Comparison of ENCODE assay signal across 16 mouse cellular contexts in genomic region chr14:31165458-31165857, GRCm38 (mm10). TPM values are rescaled to one million over a fixed set of nuclear protein-coding genes. Genes with fewer than 3 reads are reported as not detected.
DNase-seq lines count a peak whose midpoint lies in the region; ATAC-seq and TF ChIP-seq lines count a peak whose summit lies in the region.
"Had no signal": no experiment of that assay in that cellular context is flagged by ENCODE, and none has a peak within 500 bp of the region (broad histone marks: within the 10 kb centered on the region; RNA-seq: fewer than 3 reads in every experiment).

No protein-coding gene starts in this region.

- peak overlapping the region; percentile 61 for H3K4me2 ChIP-seq in heart, embryonic 13.5 days
- no peak overlapping the region for H3K4me2 ChIP-seq in kidney, embryonic 16.5 days (replicated peaks; ENCODE audit: low read depth, low read length)
- no peak overlapping the region for H3K4me2 ChIP-seq in stomach, embryonic 16.5 days (ENCODE audit: low read depth, low read length)
- H3K4me2 ChIP-seq in stomach, postnatal 0 days (replicated peaks; ENCODE audit: low read depth), result no peak overlapping the region
- H3K4me2 ChIP-seq: hindbrain, embryonic 13.5 days; intestine, embryonic 15.5 days; midbrain, embryonic 11.5 days had no signal

- H3K9me3 ChIP-seq in heart, embryonic 13.5 days, result no peaks in the 10 kb centered on the region
- H3K9me3 ChIP-seq in kidney, embryonic 16.5 days (ENCODE audit: low read length), result no peaks in the 10 kb centered on the region
- H3K9me3 ChIP-seq in stomach, embryonic 16.5 days (replicated peaks; ENCODE audit: control insufficient read depth, low read length), result no peaks in the 10 kb centered on the region
- H3K9me3 ChIP-seq in stomach, postnatal 0 days (ENCODE audit: control insufficient read depth, low read length), result no peaks in the 10 kb centered on the region
- H3K9me3 ChIP-seq: hindbrain, embryonic 13.5 days; intestine, embryonic 15.5 days had no signal

- no peak for TF ChIP-seq CTCF in stomach, postnatal 0 days (IDR thresholded peaks at IDR 0.05; ENCODE audit: low read depth)

- H3K4me3 ChIP-seq in heart, embryonic 13.5 days, result no peak overlapping the region
- H3K4me3 ChIP-seq in kidney, embryonic 16.5 days (ENCODE audit: low read length), result no peak overlapping the region
- H3K4me3 ChIP-seq in stomach, embryonic 16.5 days (replicated peaks; ENCODE audit: low read length), result no peak overlapping the region
- no peak overlapping the region for H3K4me3 ChIP-seq in stomach, postnatal 0 days (ENCODE audit: low read depth, low read length)
- H3K4me3 ChIP-seq: hindbrain, embryonic 13.5 days; intestine, embryonic 15.5 days; layer of hippocampus, adult 2 months had no signal

- ATAC-seq in heart, embryonic 13.5 days (ENCODE audit: extremely low read depth, insufficient number of reproducible peaks, low FRiP score, low TSS enrichment), result no peak
- peak; percentile 53 for ATAC-seq in kidney, embryonic 16.5 days (ENCODE audit: low FRiP score, low TSS enrichment)
- ATAC-seq in stomach, embryonic 16.5 days (ENCODE audit: insufficient read depth, low FRiP score), result no peak
- ATAC-seq in stomach, postnatal 0 days (ENCODE audit: low FRiP score, low TSS enrichment), result no peak
- ATAC-seq: forebrain, embryonic 14.5 days; intestine, embryonic 15.5 days had no signal

- peaks cover 57% of the 10 kb centered on the region for H3K4me1 ChIP-seq in heart, embryonic 13.5 days
- peaks cover 21% of the 10 kb centered on the region for H3K4me1 ChIP-seq in kidney, embryonic 16.5 days (ENCODE audit: insufficient read depth, low read length)
- H3K4me1 ChIP-seq in stomach, embryonic 16.5 days (ENCODE audit: control insufficient read depth, insufficient read depth, low read length), result 0 out of 2 replicates have a peak, but pooled peaks cover 8% of the 10 kb centered on the region
- H3K4me1 ChIP-seq in stomach, postnatal 0 days (replicated peaks; ENCODE audit: control insufficient read depth, insufficient read depth), result no peaks in the 10 kb centered on the region

- 0 out of 2 replicates have a peak, but pooled peaks cover 4% of the 10 kb centered on the region for H3K27me3 ChIP-seq in heart, embryonic 13.5 days (replicated peaks)
- no peaks in the 10 kb centered on the region for H3K27me3 ChIP-seq in kidney, embryonic 16.5 days (ENCODE audit: insufficient read depth, low read length)
- no peaks in the 10 kb centered on the region for H3K27me3 ChIP-seq in stomach, embryonic 16.5 days (ENCODE audit: control insufficient read depth, insufficient read depth, low read length)
- no peaks in the 10 kb centered on the region for H3K27me3 ChIP-seq in stomach, postnatal 0 days (ENCODE audit: control insufficient read depth, insufficient read depth, low read length)
- H3K27me3 ChIP-seq: hindbrain, embryonic 13.5 days; intestine, embryonic 15.5 days had no signal

- 0 out of 2 replicates have a peak overlapping the region, but pooled peaks have one; percentile 37 for H3K9ac ChIP-seq in heart, embryonic 13.5 days
- no peak overlapping the region for H3K9ac ChIP-seq in kidney, embryonic 16.5 days (replicated peaks; ENCODE audit: low read length)
- H3K9ac ChIP-seq in stomach, embryonic 16.5 days (ENCODE audit: low read length), result peak overlapping the region; percentile 31; the same call in 1 of the 2 replicates
- no peak overlapping the region for H3K9ac ChIP-seq in stomach, postnatal 0 days (ENCODE audit: low read length)
- H3K9ac ChIP-seq: hindbrain, embryonic 13.5 days; intestine, embryonic 15.5 days had no signal

- TF ChIP-seq EP300 in stomach, postnatal 0 days (optimal IDR thresholded peaks at IDR 0.05), result no peak

- no peak for DNase-seq in heart, adult 18-20 months
- DNase-seq in kidney, postnatal 14 days, result no peak
- DNase-seq in stomach, postnatal 0 days (ENCODE audit: low spot score), result no peak
- no peak for DNase-seq in layer of hippocampus, postnatal 25 days (ENCODE audit: extremely low spot score in 1 of 2, low spot score in 1 of 2)
- DNase-seq: embryo, embryonic 11 days; left cerebral cortex, postnatal 4 days; lung, postnatal 36 days; thymus, postnatal 25 days had no signal

- 53% methylated on average over 7 of the region's 7 CpGs for WGBS in heart, embryonic 13.5 days
- 35% methylated on average over 7 of the region's 7 CpGs for WGBS in kidney, embryonic 16.5 days
- 65% methylated on average over 7 of the region's 7 CpGs for WGBS in stomach, embryonic 16.5 days
- WGBS in stomach, postnatal 0 days, result 58% methylated on average over 7 of the region's 7 CpGs

- H3K36me3 ChIP-seq in heart, embryonic 13.5 days, result peaks cover 15% of the 10 kb centered on the region
- peaks cover 7% of the 10 kb centered on the region for H3K36me3 ChIP-seq in kidney, embryonic 16.5 days (ENCODE audit: insufficient read depth, low read length)
- peaks cover 4% of the 10 kb centered on the region; the same call in 1 of the 2 replicates for H3K36me3 ChIP-seq in stomach, embryonic 16.5 days (ENCODE audit: control insufficient read depth, insufficient read depth, low read length)
- H3K36me3 ChIP-seq in stomach, postnatal 0 days (ENCODE audit: control insufficient read depth, insufficient read depth, low read length), result no peaks in the 10 kb centered on the region

- H3K27ac ChIP-seq in heart, embryonic 13.5 days (replicated peaks), result peak overlapping the region; percentile 50; the same call in 1 of the 2 replicates
- H3K27ac ChIP-seq in kidney, embryonic 16.5 days (ENCODE audit: low read length), result peak overlapping the region; percentile 35; the same call in 1 of the 2 replicates
- H3K27ac ChIP-seq in stomach, embryonic 16.5 days (ENCODE audit: low read length), result no peak overlapping the region
- H3K27ac ChIP-seq in stomach, postnatal 0 days (replicated peaks), result no peak overlapping the region
- H3K27ac ChIP-seq: hindbrain, embryonic 13.5 days; intestine, embryonic 15.5 days had no signal

RNA-seq across cellular contexts. Expression of gene Stab1, which starts 3.0 kb away (rescaled TPM):
- polyA plus RNA-seq in heart, embryonic 13.5 days (2015; fragmentation: Nextera tagmentation; extraction: Ambion mirVana), result 43.2 and 49.5 TPM in 2 replicates
- total RNA-seq in heart, adult 18-20 months (2021), result 10 to 100 TPM; 63.2 to 64.1 TPM
- 35.2 and 39.8 TPM in 2 replicates for polyA plus RNA-seq in kidney, embryonic 16.5 days (2015; fragmentation: Nextera tagmentation; extraction: Ambion mirVana)
- 37.7 and 41.9 TPM in 2 replicates for polyA plus RNA-seq in stomach, embryonic 16.5 days (2015; fragmentation: Nextera tagmentation; extraction: Ambion mirVana)
- polyA plus RNA-seq in stomach, postnatal 0 days (2015; fragmentation: Nextera tagmentation; extraction: Ambion mirVana), result 23.7 and 23.9 TPM in 2 replicates
- total RNA-seq in layer of hippocampus, postnatal 25 days (2021), result 10 to 100 TPM; 13.9 to 17.5 TPM

RNA-seq across cellular contexts. Expression of gene Nt5dc2, which starts 34.6 kb away (rescaled TPM):
- 300 and 318 TPM in 2 replicates for polyA plus RNA-seq in heart, embryonic 13.5 days (2015; fragmentation: Nextera tagmentation; extraction: Ambion mirVana)
- total RNA-seq in heart, adult 18-20 months (2021), result 10 to 100 TPM; 19.2 TPM
- polyA plus RNA-seq in kidney, embryonic 16.5 days (2015; fragmentation: Nextera tagmentation; extraction: Ambion mirVana), result 350 and 354 TPM in 2 replicates
- 232 and 233 TPM in 2 replicates for polyA plus RNA-seq in stomach, embryonic 16.5 days (2015; fragmentation: Nextera tagmentation; extraction: Ambion mirVana)
- 61.0 and 65.3 TPM in 2 replicates for polyA plus RNA-seq in stomach, postnatal 0 days (2015; fragmentation: Nextera tagmentation; extraction: Ambion mirVana)
- 10 to 100 TPM; 12.8 to 17.9 TPM for total RNA-seq in layer of hippocampus, postnatal 25 days (2021)

RNA-seq across cellular contexts. Expression of gene Smim4, which starts 36.7 kb away (rescaled TPM):
- polyA plus RNA-seq in heart, embryonic 13.5 days (2015; fragmentation: Nextera tagmentation; extraction: Ambion mirVana), result 78.4 and 81.9 TPM in 2 replicates
- 10 to 100 TPM; 74.5 to 87.4 TPM for total RNA-seq in heart, adult 18-20 months (2021)
- 105 and 109 TPM in 2 replicates for polyA plus RNA-seq in kidney, embryonic 16.5 days (2015; fragmentation: Nextera tagmentation; extraction: Ambion mirVana)
- polyA plus RNA-seq in stomach, embryonic 16.5 days (2015; fragmentation: Nextera tagmentation; extraction: Ambion mirVana), result 60.3 and 66.4 TPM in 2 replicates
- 99.3 and 108 TPM in 2 replicates for polyA plus RNA-seq in stomach, postnatal 0 days (2015; fragmentation: Nextera tagmentation; extraction: Ambion mirVana)
- total RNA-seq in layer of hippocampus, postnatal 25 days (2021), result 10 to 100 TPM; 28.6 to 29.6 TPM

RNA-seq across cellular contexts. Expression of gene Tnnc1, which starts 42.7 kb away (rescaled TPM):
- 3,442 and 4,164 TPM in 2 replicates for polyA plus RNA-seq in heart, embryonic 13.5 days (2015; fragmentation: Nextera tagmentation; extraction: Ambion mirVana)
- total RNA-seq in heart, adult 18-20 months (2021), result 1,000 to 10,000 TPM; 5,748 to 6,764 TPM
- polyA plus RNA-seq in kidney, embryonic 16.5 days (2015; fragmentation: Nextera tagmentation; extraction: Ambion mirVana), result 10.2 and 10.6 TPM in 2 replicates
- 6.3 and 46.9 TPM in 2 replicates for polyA plus RNA-seq in stomach, embryonic 16.5 days (2015; fragmentation: Nextera tagmentation; extraction: Ambion mirVana)
- 4.1 and 6.5 TPM in 2 replicates for polyA plus RNA-seq in stomach, postnatal 0 days (2015; fragmentation: Nextera tagmentation; extraction: Ambion mirVana)
- 1 to 10 TPM; 2.2 to 3.1 TPM for total RNA-seq in layer of hippocampus, postnatal 25 days (2021)

RNA-seq across cellular contexts. Expression of gene Nisch, which starts 51.3 kb away (rescaled TPM):
- 340 and 345 TPM in 2 replicates for polyA plus RNA-seq in heart, embryonic 13.5 days (2015; fragmentation: Nextera tagmentation; extraction: Ambion mirVana)
- 100 to 1,000 TPM; 118 to 119 TPM for total RNA-seq in heart, adult 18-20 months (2021)
- 419 and 421 TPM in 2 replicates for polyA plus RNA-seq in kidney, embryonic 16.5 days (2015; fragmentation: Nextera tagmentation; extraction: Ambion mirVana)
- 289 and 291 TPM in 2 replicates for polyA plus RNA-seq in stomach, embryonic 16.5 days (2015; fragmentation: Nextera tagmentation; extraction: Ambion mirVana)
- 87.7 and 106 TPM in 2 replicates for polyA plus RNA-seq in stomach, postnatal 0 days (2015; fragmentation: Nextera tagmentation; extraction: Ambion mirVana)
- total RNA-seq in layer of hippocampus, postnatal 25 days (2021), result 100 to 1,000 TPM; 431 to 467 TPM

Comparison
In these comparisons a context has a peak if more than half of its experiments do, and no peak if none do; other contexts are left out.
1. H3K9ac ChIP-seq: peak in heart, embryonic 13.5 days (single experiment) and stomach, embryonic 16.5 days (single experiment); none in kidney, embryonic 16.5 days (single experiment) and stomach, postnatal 0 days (single experiment).
2. H3K27ac ChIP-seq: peak in heart, embryonic 13.5 days (single experiment) and kidney, embryonic 16.5 days (single experiment); none in stomach, embryonic 16.5 days (single experiment) and stomach, postnatal 0 days (single experiment).